Mouse (Mus musculus) brain, embryonic 14.5 days (tissue): ENCODE data around the gene Siglec1.

Experiments used
- CTCF ChIP-seq: fragments of 200-500 bp; IDR thresholded peaks from 2 replicates; pipeline ENCODE4 v1.5.1; 2012; ENCODE audit warnings: inconsistent platforms, mild to moderate bottlenecking, moderate library complexity, borderline replicate concordance; ENCODE audit not compliant: insufficient read depth, insufficient read length; ENCODE audit errors: extremely low read depth
- POLR2A ChIP-seq: fragments of 200-500 bp; IDR thresholded peaks from 2 replicates; pipeline ENCODE4 v1.6.1; 2012; ENCODE audit warnings: mild to moderate bottlenecking, inconsistent platforms, borderline replicate concordance; ENCODE audit not compliant: poor library complexity, insufficient read depth, insufficient read length, severe bottlenecking; ENCODE audit errors: extremely low read depth

DNA sequence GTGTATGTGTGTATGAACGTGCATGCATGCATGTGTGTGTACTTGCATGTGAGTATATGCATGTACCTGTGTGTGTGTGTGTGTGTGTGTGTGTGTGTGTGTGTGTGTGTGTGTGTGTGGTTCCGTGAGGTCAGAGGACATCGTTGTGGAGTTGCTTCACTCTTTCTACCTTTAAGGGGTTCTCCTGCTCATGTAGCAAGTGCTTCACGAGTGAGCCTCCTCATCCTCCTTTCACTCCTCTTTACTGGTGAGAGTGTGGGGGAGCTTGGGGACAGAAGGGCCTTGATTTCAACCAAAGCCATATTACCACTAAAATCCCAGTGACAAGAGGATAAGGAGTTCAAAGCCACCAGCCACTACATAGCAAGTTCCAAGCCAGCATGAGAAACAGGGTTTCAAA, 10.5 kb upstream of the Siglec1 start:
- TF ChIP-seq CTCF (no peak), POLR2A (no peak)
